Mouse (Mus musculus) embryonic fibroblast, embryonic 13.5 days (primary cell): ENCODE measurements around the gene Serpine1.

ENCODE experiments used
- CTCF ChIP-seq: IDR thresholded peaks from 2 replicates; pipeline ENCODE4 v1.5.1; 2011; ENCODE audit warnings: mild to moderate bottlenecking, control low read depth, low read length, moderate library complexity, borderline replicate concordance; ENCODE audit not compliant: insufficient read depth
- POLR2A ChIP-seq: IDR thresholded peaks from 2 replicates; pipeline ENCODE4 v1.6.1; 2011; ENCODE audit warnings: low read depth, mild to moderate bottlenecking, control low read depth, low read length, moderate library complexity

GRCm38 (mm10) chr5:137036211-137036610 is 35.9 kb downstream of the Serpine1 start:
- TF ChIP-seq POLR2A = no peak
- TF ChIP-seq CTCF = no peak
